Mouse (Mus musculus) midbrain, embryonic 13.5 days (tissue): Measurements from ENCODE around the gene Entpd3. TPM values are rescaled to one million over a fixed set of nuclear protein-coding genes. Genes with fewer than 3 reads are reported as not detected.
"Not testable (repeated sequence)": the region's sequence is repeated elsewhere in the genome, so short reads cannot be mapped to it uniquely, and the experiment has no call there.

Experiments
- ATAC-seq: fragments of 200-750 bp; cut with Nextera tagmentation; 2 replicates; pipeline ENCODE4 v1.8.0; 2017; ENCODE audit warnings: mild to moderate bottlenecking, moderate TSS enrichment, moderate library complexity
- H3K27ac ChIP-seq: fragments of 300-500 bp; sonication (generic); 2 replicates; pipeline ENCODE4 v1.5.1; 2015; ENCODE audit warnings: inconsistent platforms, mild to moderate bottlenecking, moderate library complexity
- H3K27me3 ChIP-seq: fragments of 300-500 bp; sonication (generic); 2 replicates; pipeline ENCODE4 v1.6.1; 2015; ENCODE audit warnings: mild to moderate bottlenecking, inconsistent platforms
- H3K36me3 ChIP-seq: fragments of 300-500 bp; sonication (generic); 2 replicates; pipeline ENCODE4 v1.6.1; 2015; ENCODE audit warnings: mild to moderate bottlenecking, inconsistent platforms
- H3K4me1 ChIP-seq: fragments of 300-500 bp; sonication (generic); replicated peaks from 2 replicates; pipeline ENCODE4 v1.6.1; 2015; ENCODE audit warnings: inconsistent platforms
- H3K4me2 ChIP-seq: fragments of 300-500 bp; sonication (generic); replicated peaks from 2 replicates; pipeline ENCODE4 v1.6.1; 2015; ENCODE audit warnings: moderate library complexity, mild to moderate bottlenecking, inconsistent platforms
- H3K4me3 ChIP-seq: fragments of 300-500 bp; sonication (generic); replicated peaks from 2 replicates; pipeline ENCODE4 v1.5.1; 2015; ENCODE audit warnings: mild to moderate bottlenecking, inconsistent platforms
- H3K9ac ChIP-seq: fragments of 300-500 bp; sonication (generic); replicated peaks from 2 replicates; pipeline ENCODE4 v1.6.1; 2015; ENCODE audit warnings: mild to moderate bottlenecking, inconsistent platforms
- H3K9me3 ChIP-seq: fragments of 300-500 bp; sonication (generic); 2 replicates; pipeline ENCODE4 v1.6.1; 2016; ENCODE audit warnings: mild to moderate bottlenecking, inconsistent platforms
- WGBS: fragments of 180-500 bp; shearing (Covaris S2); methylation state at CpG from one replicate; pipeline ENCODE4 v1.1.7; 2015; 5-methylcytosine and 5-hydroxymethylcytosine counted together
- polyA plus RNA-seq: library from polyadenylated mRNA; unstranded; fragments of >200 nt; fragmentation: Nextera tagmentation; extraction: Ambion mirVana; gene quantifications from 2 replicates; pipeline ENCODE4 v1.2.1, GENCODE M21; 2015

The Entpd3 gene
- polyA plus RNA-seq, 1 experiment from 2014 or later, result 1.2 TPM

- 89% methylated on average over 8 of the region's 8 CpGs for WGBS
- ATAC-seq, result no peak
These were observed 22.9 kb upstream of the Entpd3 start for GRCm38 (mm10) chr9:120516720-120517119.

GRCm38 (mm10) chr9:120518946-120519345, 20.7 kb upstream of the Entpd3 start:
- Histone ChIP-seq H3K36me3 (no peaks in the 10 kb centered on the region), H3K4me3 (no peak overlapping the region), H3K9me3 (no peaks in the 10 kb centered on the region), H3K9ac (no peak overlapping the region), H3K27ac (no peak overlapping the region), H3K27me3 (no peaks in the 10 kb centered on the region), H3K4me1 (no peaks in the 10 kb centered on the region), H3K4me2 (no peak overlapping the region)
- WGBS, result 79% methylated on average over 3 of the region's 3 CpGs
- no peak for ATAC-seq

More at GRCm38 (mm10) chr9:120516720-120517119, 22.9 kb upstream of the Entpd3 start:
- H3K27me3 ChIP-seq, result no peaks in the 10 kb centered on the region
- H3K9me3 ChIP-seq, result no peaks in the 10 kb centered on the region
- H3K27ac ChIP-seq, result no peak overlapping the region
- no peak overlapping the region for H3K4me2 ChIP-seq
- no peak overlapping the region for H3K9ac ChIP-seq
- H3K4me1 ChIP-seq, result no peaks in the 10 kb centered on the region
- H3K36me3 ChIP-seq, result no peaks in the 10 kb centered on the region
- no peak overlapping the region for H3K4me3 ChIP-seq

GRCm38 (mm10) chr9:120519469-120520125, 20.0 kb upstream of the Entpd3 start:
- Histone ChIP-seq H3K4me3 (no peak overlapping the region), H3K27ac (no peak overlapping the region), H3K9ac (no peak overlapping the region), H3K27me3 (no peaks in the 10 kb centered on the region), H3K4me2 (no peak overlapping the region), H3K9me3 (no peaks in the 10 kb centered on the region), H3K4me1 (no peaks in the 10 kb centered on the region), H3K36me3 (no peaks in the 10 kb centered on the region)
- no peak for ATAC-seq
- 48% methylated on average over 19 of the region's 19 CpGs for WGBS

GRCm38 (mm10) chr9:120521161-120521560, 18.5 kb upstream of the Entpd3 start:
- 87% methylated on average over 1 of the region's 1 CpGs for WGBS
- Histone ChIP-seq H3K27me3 (no peaks in the 10 kb centered on the region), H3K4me1 (no peaks in the 10 kb centered on the region), H3K4me3 (no peak overlapping the region), H3K36me3 (no peaks in the 10 kb centered on the region), H3K4me2 (no peak overlapping the region), H3K9me3 (no peaks in the 10 kb centered on the region), H3K27ac (no peak overlapping the region), H3K9ac (no peak overlapping the region)
- no peak for ATAC-seq

- Histone ChIP-seq H3K36me3 (no peaks in the 10 kb centered on the region), H3K27me3 (no peaks in the 10 kb centered on the region), H3K27ac (no peak overlapping the region), H3K9me3 (no peaks in the 10 kb centered on the region), H3K4me2 (no peak overlapping the region), H3K4me1 (no peaks in the 10 kb centered on the region), H3K9ac (no peak overlapping the region), H3K4me3 (no peak overlapping the region)
- ATAC-seq, result no peak
- 55% methylated on average over 4 of the region's 4 CpGs for WGBS
These were observed 12.3 kb upstream of the Entpd3 start for GRCm38 (mm10) chr9:120527270-120527669.

GRCm38 (mm10) chr9:120527919-120528318, 11.7 kb upstream of the Entpd3 start:
- no peaks in the 10 kb centered on the region for H3K9me3 ChIP-seq
- ATAC-seq, result no peak
- H3K36me3 ChIP-seq, result no peaks in the 10 kb centered on the region
- H3K4me2 ChIP-seq, result no peak overlapping the region
- no peak overlapping the region for H3K9ac ChIP-seq
- no peak overlapping the region for H3K4me3 ChIP-seq
- no peaks in the 10 kb centered on the region for H3K27me3 ChIP-seq
- H3K27ac ChIP-seq, result no peak overlapping the region
- WGBS, result 90% methylated on average over 8 of the region's 8 CpGs
- H3K4me1 ChIP-seq, result no peaks in the 10 kb centered on the region

- 88% methylated on average over 17 of the region's 17 CpGs for WGBS
These were observed 10.7 kb upstream of the Entpd3 start for GRCm38 (mm10) chr9:120528815-120529510.

GRCm38 (mm10) chr9:120530471-120530870, 9.1 kb upstream of the Entpd3 start:
- no peak overlapping the region for H3K4me2 ChIP-seq
- no peaks in the 10 kb centered on the region for H3K27me3 ChIP-seq
- H3K9ac ChIP-seq, result no peak overlapping the region
- H3K36me3 ChIP-seq, result no peaks in the 10 kb centered on the region
- H3K27ac ChIP-seq, result no peak overlapping the region
- no peak overlapping the region for H3K4me3 ChIP-seq
- H3K4me1 ChIP-seq, result no peaks in the 10 kb centered on the region
- WGBS, result 91% methylated on average over 5 of the region's 5 CpGs
- H3K9me3 ChIP-seq, result 0 out of 2 replicates have a peak, but pooled peaks cover 4% of the 10 kb centered on the region
- no peak for ATAC-seq

More at GRCm38 (mm10) chr9:120528815-120529510, 10.7 kb upstream of the Entpd3 start:
- Histone ChIP-seq H3K9ac (no peak overlapping the region), H3K36me3 (no peaks in the 10 kb centered on the region), H3K27me3 (no peaks in the 10 kb centered on the region), H3K4me2 (no peak overlapping the region), H3K27ac (no peak overlapping the region), H3K4me1 (no peaks in the 10 kb centered on the region), H3K9me3 (0 out of 2 replicates have a peak, but pooled peaks cover under 1% of the 10 kb centered on the region), H3K4me3 (no peak overlapping the region)
- no peak for ATAC-seq

- H3K27me3 ChIP-seq, result no peaks in the 10 kb centered on the region
- 0 out of 2 replicates have a peak, but pooled peaks cover 4% of the 10 kb centered on the region for H3K9me3 ChIP-seq
- no peaks in the 10 kb centered on the region for H3K36me3 ChIP-seq
- 85% methylated on average over 6 of the region's 6 CpGs for WGBS
- no peak overlapping the region for H3K4me3 ChIP-seq
- ATAC-seq, result no peak
- H3K27ac ChIP-seq, result no peak overlapping the region
- H3K4me2 ChIP-seq, result no peak overlapping the region
- no peak overlapping the region for H3K9ac ChIP-seq
- no peaks in the 10 kb centered on the region for H3K4me1 ChIP-seq
These were observed 7.6 kb upstream of the Entpd3 start for GRCm38 (mm10) chr9:120532062-120532461.

GRCm38 (mm10) chr9:120532691-120533090, 6.9 kb upstream of the Entpd3 start:
- no peak overlapping the region for H3K27ac ChIP-seq

GRCm38 (mm10) chr9:120533446-120533950, 6.1 kb upstream of the Entpd3 start:
- 95% methylated on average over 8 of the region's 8 CpGs for WGBS
- not testable (repeated sequence) for ATAC-seq, H3K4me3 ChIP-seq, H3K4me1 ChIP-seq, H3K27ac ChIP-seq, H3K27me3 ChIP-seq, H3K4me2 ChIP-seq, H3K9ac ChIP-seq, H3K36me3 ChIP-seq, H3K9me3 ChIP-seq

More at GRCm38 (mm10) chr9:120532691-120533090, 6.9 kb upstream of the Entpd3 start:
- Histone ChIP-seq H3K4me1 (no peaks in the 10 kb centered on the region), H3K36me3 (no peaks in the 10 kb centered on the region), H3K4me2 (no peak overlapping the region), H3K4me3 (no peak overlapping the region), H3K27me3 (no peaks in the 10 kb centered on the region), H3K9me3 (0 out of 2 replicates have a peak, but pooled peaks cover 4% of the 10 kb centered on the region), H3K9ac (no peak overlapping the region)
- no peak for ATAC-seq
- WGBS, result 89% methylated on average over 6 of the region's 6 CpGs

GRCm38 (mm10) chr9:120541411-120541810, 1.8 kb downstream of the Entpd3 start:
- Histone ChIP-seq H3K4me3 (no peak overlapping the region), H3K27ac (no peak overlapping the region), H3K4me1 (peaks cover 13% of the 10 kb centered on the region), H3K9me3 (no peaks in the 10 kb centered on the region), H3K36me3 (no peaks in the 10 kb centered on the region), H3K4me2 (no peak overlapping the region), H3K9ac (no peak overlapping the region), H3K27me3 (peaks cover 22% of the 10 kb centered on the region)
- WGBS, result 33% methylated on average over 2 of the region's 2 CpGs
- no peak for ATAC-seq
